ENCODE assay signal across 8 mouse cellular contexts in genomic region chr11:32161922-32162804, GRCm38 (mm10). TPM values are rescaled to one million over a fixed set of nuclear protein-coding genes. Genes with fewer than 3 reads are reported as not detected.
DNase-seq lines count a peak whose midpoint lies in the region; ATAC-seq and TF ChIP-seq lines count a peak whose summit lies in the region.

No protein-coding gene starts in this region.

- H3K9me3 ChIP-seq in embryonic facial prominence, embryonic 15.5 days (replicated peaks): no peaks in the 10 kb centered on the region
- no peaks in the 10 kb centered on the region for H3K9me3 ChIP-seq in heart, embryonic 13.5 days
- H3K9me3 ChIP-seq in kidney, postnatal 0 days (replicated peaks; ENCODE audit: low read length): no peaks in the 10 kb centered on the region

- 13% methylated on average over 28 of the region's 28 CpGs for WGBS in bone marrow, adult 2 months
- 13% methylated on average over 28 of the region's 28 CpGs for WGBS in embryonic facial prominence, embryonic 15.5 days
- WGBS in heart, embryonic 13.5 days: 13% methylated on average over 28 of the region's 28 CpGs
- 14% methylated on average over 28 of the region's 28 CpGs for WGBS in kidney, postnatal 0 days
- WGBS in liver, adult 2 months: 13% methylated on average over 28 of the region's 28 CpGs

- peak; percentile 97 for TF ChIP-seq CTCF in C2C12 (IDR thresholded peaks at IDR 0.05; ENCODE audit: control insufficient read depth, insufficient read depth, insufficient read length)
- peak; percentile 84 for TF ChIP-seq CTCF in bone marrow, adult 2 months (IDR thresholded peaks at IDR 0.05; ENCODE audit: control insufficient read depth, insufficient read depth, low read length)
- TF ChIP-seq CTCF in kidney, postnatal 0 days (IDR thresholded peaks at IDR 0.05; ENCODE audit: low read depth): peak; percentile 98
- peak; percentile 93 for TF ChIP-seq CTCF in liver, adult 2 months (IDR thresholded peaks at IDR 0.05; ENCODE audit: low read depth, low read length)

- no peaks in the 10 kb centered on the region for H3K79me3 ChIP-seq in C2C12 (ENCODE audit: low read depth)

- H3K4me1 ChIP-seq in bone marrow, adult 2 months (ENCODE audit: control insufficient read depth, insufficient read depth, low read length): no peaks in the 10 kb centered on the region
- peaks cover 11% of the 10 kb centered on the region for H3K4me1 ChIP-seq in embryonic facial prominence, embryonic 15.5 days
- H3K4me1 ChIP-seq in heart, embryonic 13.5 days: peaks cover 11% of the 10 kb centered on the region
- no peaks in the 10 kb centered on the region for H3K4me1 ChIP-seq in kidney, postnatal 0 days (replicated peaks; ENCODE audit: insufficient read depth, low read length)
- peaks cover 1% of the 10 kb centered on the region; the same call in 1 of the 2 replicates for H3K4me1 ChIP-seq in liver, adult 2 months (ENCODE audit: control insufficient read depth, insufficient read depth, low read length)

- peak; percentile 84 for ATAC-seq in embryonic facial prominence, embryonic 15.5 days (ENCODE audit: insufficient number of reproducible peaks, low FRiP score, low TSS enrichment, low read depth)
- no peak for ATAC-seq in heart, embryonic 13.5 days (ENCODE audit: extremely low read depth, insufficient number of reproducible peaks, low FRiP score, low TSS enrichment)
- peak; percentile 89 for ATAC-seq in kidney, postnatal 0 days (replicated peaks; ENCODE audit: low FRiP score, low read depth)

- no peaks in the 10 kb centered on the region for H3K36me3 ChIP-seq in C2C12 (ENCODE audit: control insufficient read depth, insufficient read depth)
- no peaks in the 10 kb centered on the region for H3K36me3 ChIP-seq in embryonic facial prominence, embryonic 15.5 days
- H3K36me3 ChIP-seq in heart, embryonic 13.5 days: no peaks in the 10 kb centered on the region
- H3K36me3 ChIP-seq in kidney, postnatal 0 days (ENCODE audit: insufficient read depth, low read length): no peaks in the 10 kb centered on the region
- no peaks in the 10 kb centered on the region for H3K36me3 ChIP-seq in liver, adult 2 months (ENCODE audit: control insufficient read depth, insufficient read depth, low read length)

- no peak overlapping the region for H3K9ac ChIP-seq in embryonic facial prominence, embryonic 15.5 days
- H3K9ac ChIP-seq in heart, embryonic 13.5 days: peak overlapping the region; percentile 62
- H3K9ac ChIP-seq in kidney, postnatal 0 days (ENCODE audit: low read depth, low read length): 0 out of 2 replicates have a peak overlapping the region, but pooled peaks have one; percentile 8
- H3K9ac ChIP-seq in liver, adult 2 months (ENCODE audit: low read depth, low read length): no peak overlapping the region

- no peak overlapping the region for H3K27ac ChIP-seq in bone marrow, adult 2 months (ENCODE audit: control insufficient read depth, insufficient read depth, low read depth, low read length, poor library complexity)
- H3K27ac ChIP-seq in embryonic facial prominence, embryonic 15.5 days (replicated peaks): no peak overlapping the region
- H3K27ac ChIP-seq in heart, embryonic 13.5 days (replicated peaks): no peak overlapping the region
- H3K27ac ChIP-seq in kidney, postnatal 0 days: no peak overlapping the region
- no peak overlapping the region for H3K27ac ChIP-seq in liver, adult 2 months (replicated peaks; ENCODE audit: insufficient read depth, low read depth, low read length)

- peak overlapping the region; percentile 61 for H3K4me2 ChIP-seq in embryonic facial prominence, embryonic 15.5 days (replicated peaks)
- H3K4me2 ChIP-seq in heart, embryonic 13.5 days: peak overlapping the region; percentile 67
- peak overlapping the region; percentile 57 for H3K4me2 ChIP-seq in kidney, postnatal 0 days (ENCODE audit: low read length)

- DNase-seq in kidney, postnatal 0 days (ENCODE audit: low spot score): peak; percentile 78
- peak; percentile 11 for DNase-seq in liver, adult 2 months (ENCODE audit: extremely low read depth, low read depth, low spot score)
- DNase-seq in naive thymus-derived CD4-positive, alpha-beta T cell, adult 2 months (ENCODE audit: low read depth): peak; percentile 90
- DNase-seq in spleen, postnatal 4 days (ENCODE audit: low spot score in 2 of 2): peak; percentile 61 to 89

- no peak for TF ChIP-seq POLR2A in bone marrow, adult 2 months (IDR thresholded peaks at IDR 0.05; ENCODE audit: borderline replicate concordance, control insufficient read depth, low read depth, low read length)
- no peak for TF ChIP-seq POLR2A in liver, adult 2 months (IDR thresholded peaks at IDR 0.05; ENCODE audit: extremely low read depth, insufficient read depth, low read length)

- H3K4me3 ChIP-seq in C2C12 (ENCODE audit: insufficient read depth, poor library complexity, severe bottlenecking): no peak overlapping the region
- no peak overlapping the region for H3K4me3 ChIP-seq in bone marrow, adult 2 months (replicated peaks; ENCODE audit: control insufficient read depth, low read depth, low read length)
- peak overlapping the region; percentile 36 for H3K4me3 ChIP-seq in embryonic facial prominence, embryonic 15.5 days (replicated peaks)
- H3K4me3 ChIP-seq in heart, embryonic 13.5 days: peak overlapping the region; percentile 38
- H3K4me3 ChIP-seq in kidney, postnatal 0 days (replicated peaks; ENCODE audit: low read depth, low read length): peak overlapping the region; percentile 16; the same call in 1 of the 2 replicates
- no peak overlapping the region for H3K4me3 ChIP-seq in liver, adult 2 months (ENCODE audit: insufficient read depth, low read depth, low read length)

- H3K79me2 ChIP-seq in C2C12 (ENCODE audit: control insufficient read depth, insufficient read depth): no peaks in the 10 kb centered on the region
- H3K79me2 ChIP-seq in liver, adult 2 months (ENCODE audit: control insufficient read depth, insufficient read depth, low read length): no peaks in the 10 kb centered on the region

- no peak overlapping the region for H3ac ChIP-seq in C2C12 (ENCODE audit: control insufficient read depth, insufficient read length, low read depth)

- peaks cover 34% of the 10 kb centered on the region for H3K27me3 ChIP-seq in C2C12 (ENCODE audit: control insufficient read depth, insufficient read depth, insufficient read length)
- peaks cover 17% of the 10 kb centered on the region for H3K27me3 ChIP-seq in embryonic facial prominence, embryonic 15.5 days
- H3K27me3 ChIP-seq in heart, embryonic 13.5 days (replicated peaks): peaks cover 38% of the 10 kb centered on the region
- H3K27me3 ChIP-seq in kidney, postnatal 0 days (ENCODE audit: insufficient read depth, low read length): no peaks in the 10 kb centered on the region
- H3K27me3 ChIP-seq in liver, adult 2 months (ENCODE audit: control insufficient read depth, insufficient read depth, low read length): no peaks in the 10 kb centered on the region

TF ChIP-seq in C2C12, 6 proteins besides CTCF, POLR2A, EP300 and RAD21:
- TF ChIP-seq FOSL1 (IDR thresholded peaks at IDR 0.05; ENCODE audit: insufficient read depth, low read length, poor library complexity, severe bottlenecking) (no peak), CEBPB (IDR thresholded peaks at IDR 0.05; ENCODE audit: low read depth) (no peak), MYOD1 (IDR thresholded peaks at IDR 0.05; ENCODE audit: control insufficient read depth, insufficient read length, low read depth) (no peak), USF1 (IDR thresholded peaks at IDR 0.05; ENCODE audit: low read depth) (no peak), MAX (IDR thresholded peaks at IDR 0.05) (no peak)

RNA-seq across cellular contexts. Expression of gene Il9r, which starts 37.9 kb away (rescaled TPM):
- not detected for polyA plus RNA-seq in C2C12 (2012; fragmentation: generic; extraction: Trizol)
- polyA plus RNA-seq in bone marrow, adult 2 months (2011; ENCODE audit: insufficient read depth, insufficient read length, low replicate concordance, missing spikeins): 0.55 and 0.79 TPM in 2 replicates
- 0.08 and 0.13 TPM in 2 replicates for polyA plus RNA-seq in embryonic facial prominence, embryonic 15.5 days (2015; fragmentation: Nextera tagmentation; extraction: Ambion mirVana)
- 0.15 TPM in 1 of 2 replicates, not detected in the other for polyA plus RNA-seq in heart, embryonic 13.5 days (2015; fragmentation: Nextera tagmentation; extraction: Ambion mirVana)
- polyA plus RNA-seq in kidney, postnatal 0 days (2015; fragmentation: Nextera tagmentation; extraction: Ambion mirVana): not detected in 2 replicates
- total RNA-seq in liver, adult 2 months (2014; rRNA removed): 0.20 TPM in 1 of 2 replicates, not detected in the other
- 0.06 and 0.07 TPM in 2 replicates for polyA plus RNA-seq in liver, adult 2 months (2012; rRNA removed)

RNA-seq across cellular contexts. Expression of gene Snrnp25, which starts 43.1 kb away (rescaled TPM):
- polyA plus RNA-seq in C2C12 (2012; fragmentation: generic; extraction: Trizol): 63.0 TPM
- 61.6 and 71.3 TPM in 2 replicates for polyA plus RNA-seq in bone marrow, adult 2 months (2011; ENCODE audit: insufficient read depth, insufficient read length, low replicate concordance, missing spikeins)
- 47.8 and 48.3 TPM in 2 replicates for polyA plus RNA-seq in embryonic facial prominence, embryonic 15.5 days (2015; fragmentation: Nextera tagmentation; extraction: Ambion mirVana)
- 44.9 and 46.7 TPM in 2 replicates for polyA plus RNA-seq in heart, embryonic 13.5 days (2015; fragmentation: Nextera tagmentation; extraction: Ambion mirVana)
- polyA plus RNA-seq in kidney, postnatal 0 days (2015; fragmentation: Nextera tagmentation; extraction: Ambion mirVana): 49.5 and 49.6 TPM in 2 replicates
- total RNA-seq in liver, adult 2 months (2014; rRNA removed): 10.9 and 11.7 TPM in 2 replicates
- 6.0 and 7.6 TPM in 2 replicates for polyA plus RNA-seq in liver, adult 2 months (2012; rRNA removed)

RNA-seq across cellular contexts. Expression of gene Rhbdf1, which starts 59.9 kb away (rescaled TPM):
- polyA plus RNA-seq in C2C12 (2012; fragmentation: generic; extraction: Trizol): 40.6 TPM
- 2.4 and 4.2 TPM in 2 replicates for polyA plus RNA-seq in bone marrow, adult 2 months (2011; ENCODE audit: insufficient read depth, insufficient read length, low replicate concordance, missing spikeins)
- 78.2 and 88.7 TPM in 2 replicates for polyA plus RNA-seq in embryonic facial prominence, embryonic 15.5 days (2015; fragmentation: Nextera tagmentation; extraction: Ambion mirVana)
- 34.1 and 34.8 TPM in 2 replicates for polyA plus RNA-seq in heart, embryonic 13.5 days (2015; fragmentation: Nextera tagmentation; extraction: Ambion mirVana)
- 49.3 and 55.0 TPM in 2 replicates for polyA plus RNA-seq in kidney, postnatal 0 days (2015; fragmentation: Nextera tagmentation; extraction: Ambion mirVana)
- total RNA-seq in liver, adult 2 months (2014; rRNA removed): 3.1 and 3.8 TPM in 2 replicates
- polyA plus RNA-seq in liver, adult 2 months (2012; rRNA removed): 11.1 and 18.0 TPM in 2 replicates

Comparison
In these comparisons a context has a peak if more than half of its experiments do, and no peak if none do; other contexts are left out.
1. H3K4me3 ChIP-seq: peak in embryonic facial prominence, embryonic 15.5 days (single experiment), heart, embryonic 13.5 days (single experiment) and kidney, postnatal 0 days (single experiment); none in C2C12 (single experiment), bone marrow, adult 2 months (single experiment) and liver, adult 2 months (single experiment).
2. H3K9ac ChIP-seq: peak in heart, embryonic 13.5 days (single experiment) and kidney, postnatal 0 days (single experiment); none in embryonic facial prominence, embryonic 15.5 days (single experiment) and liver, adult 2 months (single experiment).
3. DNase-seq: peak in every context shown above with its lines; median percentile 90 in naive thymus-derived CD4-positive, alpha-beta T cell, adult 2 months; 78 in kidney, postnatal 0 days; 75 in spleen, postnatal 4 days; 11 in liver, adult 2 months.
4. Peak in every context shown above with its lines, with median percentiles within 50 percentile points of each other: CTCF ChIP-seq and H3K4me2 ChIP-seq.